Mouse (Mus musculus) lung, postnatal 10 days (tissue): Measurements from ENCODE around the gene Tec.
"Not testable (repeated sequence)": the region's sequence is repeated elsewhere in the genome, so short reads cannot be mapped to it uniquely, and the experiment has no call there.

Experiments used
- DNase-seq: peaks from one replicate; pipeline ENCODE4 v3.0.0; 2021

Tec gene

DNA sequence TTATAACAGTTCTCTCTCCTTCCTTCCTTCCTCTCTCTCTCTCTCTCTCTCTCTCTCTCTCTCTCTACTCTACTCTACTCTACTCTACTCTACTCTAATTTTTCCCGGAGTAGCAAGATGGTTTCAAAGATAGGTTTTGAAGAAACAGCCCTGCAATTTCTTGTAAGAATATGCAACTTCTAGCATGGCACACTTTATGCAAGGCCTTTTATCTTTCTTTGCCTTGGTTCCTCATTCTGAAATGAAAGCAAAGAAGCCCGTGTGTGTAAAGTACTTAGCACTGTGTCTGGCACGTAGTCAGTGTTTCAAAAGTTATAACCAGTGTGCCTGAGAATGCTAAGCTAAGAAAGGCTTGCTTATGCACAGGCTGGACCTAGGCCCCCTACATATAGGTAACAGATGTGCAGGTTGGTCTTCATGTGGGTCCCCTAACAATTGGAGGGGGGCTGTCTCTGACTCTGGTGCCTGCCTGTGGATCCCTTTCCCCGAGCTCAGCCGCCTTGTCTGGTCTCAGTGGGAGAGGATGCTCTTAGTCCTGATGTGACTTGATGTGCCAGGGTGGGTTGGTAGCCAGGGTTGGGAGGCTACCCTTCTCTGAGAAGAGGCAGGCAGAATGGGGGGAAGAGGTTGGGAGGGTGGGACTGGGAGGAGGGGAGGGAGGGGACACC lies 49.6 kb downstream of the Tec start:
- no peak for DNase-seq

DNA sequence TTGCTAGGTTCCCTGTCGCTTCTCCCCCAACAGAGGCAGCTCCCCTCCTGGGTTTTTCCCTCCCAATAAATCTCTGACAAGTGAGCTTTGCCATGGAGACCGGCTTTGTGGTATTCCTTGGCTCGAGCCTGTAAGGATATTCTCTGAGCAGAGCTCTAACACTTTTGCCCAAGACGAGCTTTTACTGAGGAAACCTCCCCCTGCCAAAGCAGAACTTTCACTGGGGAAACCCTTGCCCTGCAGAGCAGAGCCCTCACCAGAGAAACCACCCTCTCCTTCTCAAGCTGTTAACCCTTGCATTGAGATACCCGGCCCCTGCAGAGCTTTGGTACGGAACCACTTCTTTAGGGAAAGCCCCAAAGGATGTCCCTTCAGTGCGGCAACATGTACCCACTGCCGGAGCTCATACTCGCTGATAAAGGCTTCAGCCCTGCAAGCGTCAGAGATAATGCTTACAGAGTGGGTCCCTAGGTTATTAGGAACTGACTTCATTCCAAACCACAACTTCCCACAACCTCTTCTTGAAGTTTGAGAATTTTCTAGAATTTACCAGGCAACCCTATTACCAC lies 50.7 kb downstream of the Tec start:
- DNase-seq = peak; percentile 18

DNA sequence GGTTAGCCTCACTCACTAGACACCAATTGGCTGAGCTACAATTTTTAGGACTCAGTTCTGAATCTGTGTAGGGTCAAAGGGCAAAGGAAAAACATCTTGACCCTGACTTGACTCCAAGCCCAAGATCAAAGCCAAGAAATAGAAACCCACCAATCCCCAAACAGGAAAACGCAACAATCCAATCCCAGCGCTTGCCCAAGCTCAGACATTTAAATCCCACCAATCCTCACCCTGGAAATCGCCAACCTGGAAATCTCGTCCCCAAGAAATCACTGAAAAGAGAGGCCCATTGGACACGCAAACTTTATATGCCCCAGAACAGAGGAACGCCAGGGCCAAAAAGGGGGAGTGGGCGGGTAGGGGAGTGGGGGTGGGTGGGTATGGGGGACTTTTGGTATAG lies 51.3 kb downstream of the Tec start:
- not testable (repeated sequence) for DNase-seq

DNA sequence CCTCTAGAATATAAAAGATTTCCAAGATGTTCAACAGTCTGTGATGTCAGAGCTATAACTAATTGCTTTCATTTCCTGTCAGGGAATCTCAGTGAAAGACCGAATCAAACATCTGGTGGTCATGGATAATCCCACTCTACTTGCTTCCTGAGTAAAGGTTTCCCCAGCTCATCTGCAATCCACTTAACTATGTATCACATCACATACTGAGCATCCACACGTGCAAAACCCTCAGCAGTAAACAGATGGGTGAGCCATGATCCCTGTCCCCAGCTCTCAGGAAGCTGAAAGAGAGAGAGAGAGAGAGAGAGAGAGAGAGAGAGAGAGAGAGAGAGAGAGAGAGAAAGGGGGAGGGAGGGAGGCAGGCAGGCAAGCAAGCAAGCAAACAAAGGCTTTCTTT lies 51.8 kb downstream of the Tec start:
- no peak for DNase-seq

DNA sequence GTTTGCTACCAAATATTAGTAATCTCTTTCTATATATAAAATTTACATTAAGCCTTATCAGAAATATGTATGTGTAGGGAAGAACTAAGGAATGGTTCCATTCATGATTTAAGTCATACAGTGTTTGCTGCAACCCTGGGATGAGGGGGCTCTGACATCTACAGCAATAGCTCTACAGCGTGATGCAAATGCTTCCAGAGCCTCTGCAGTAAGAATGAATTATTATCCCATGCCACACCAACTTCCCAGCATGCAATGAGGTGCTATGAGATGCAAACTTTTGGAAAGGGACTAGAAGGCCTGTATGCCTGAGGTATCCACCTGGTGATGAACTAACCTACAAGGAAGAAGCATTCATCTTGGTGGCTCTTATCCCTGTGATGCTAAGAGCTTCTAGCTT lies 52.2 kb downstream of the Tec start:
- DNase-seq = no peak

DNA sequence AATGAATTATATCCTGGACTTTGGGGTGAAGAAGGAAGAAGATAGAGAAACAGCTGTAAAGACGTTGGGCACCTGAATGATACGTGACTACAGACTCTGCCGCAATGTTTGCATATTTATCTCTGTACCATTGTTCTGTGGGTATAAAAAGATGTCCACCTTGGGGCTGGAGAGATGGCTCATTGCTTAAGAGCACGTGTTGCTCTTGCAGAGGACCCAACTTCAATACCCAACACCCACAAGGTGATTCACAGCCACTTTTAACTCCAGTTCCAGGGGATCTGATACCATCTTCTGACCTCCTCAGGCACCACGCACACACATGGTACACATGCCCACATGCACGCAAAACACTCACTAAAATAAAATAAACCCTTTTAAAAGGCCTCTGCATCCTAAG lies 52.9 kb downstream of the Tec start:
- DNase-seq = no peak

DNA sequence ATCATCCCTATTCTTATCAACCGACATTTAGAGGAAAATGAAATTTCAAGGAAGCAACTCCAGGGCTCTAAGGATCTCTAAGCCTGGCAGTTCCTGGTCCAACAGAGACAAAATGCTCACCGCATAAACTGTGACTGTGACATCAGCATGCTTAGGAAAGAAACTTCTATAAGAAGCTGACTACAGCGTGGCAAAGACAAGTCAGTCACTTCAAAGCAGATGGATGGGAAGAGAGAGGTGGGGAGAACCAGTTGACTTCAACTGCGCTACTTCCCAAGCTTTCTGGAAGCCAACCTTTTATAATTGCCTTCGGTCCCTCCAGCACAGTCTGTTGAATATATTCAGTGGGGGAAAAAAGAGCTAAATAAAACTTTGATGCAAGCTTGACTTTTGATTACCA lies 54.2 kb downstream of the Tec start:
- no peak for DNase-seq

DNA sequence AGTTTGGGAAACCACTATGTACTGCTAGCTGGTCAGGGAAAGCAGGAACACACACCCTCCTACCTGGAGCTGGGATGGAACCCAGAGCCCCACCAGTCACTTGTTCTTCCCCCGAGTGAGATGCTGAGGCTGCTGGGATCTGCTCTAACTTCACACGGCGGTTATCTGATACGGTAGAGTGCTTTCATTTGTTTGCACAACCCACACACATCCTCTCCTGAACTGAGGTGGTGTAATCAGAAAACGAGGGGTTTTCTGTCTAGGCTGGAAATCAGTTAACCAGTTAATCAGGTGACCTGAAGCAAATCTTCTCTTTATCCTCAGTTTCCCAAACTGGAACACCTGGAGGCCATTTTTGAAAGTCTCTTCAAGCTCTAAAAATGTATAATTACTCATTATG lies 55.4 kb downstream of the Tec start:
- no peak for DNase-seq

DNA sequence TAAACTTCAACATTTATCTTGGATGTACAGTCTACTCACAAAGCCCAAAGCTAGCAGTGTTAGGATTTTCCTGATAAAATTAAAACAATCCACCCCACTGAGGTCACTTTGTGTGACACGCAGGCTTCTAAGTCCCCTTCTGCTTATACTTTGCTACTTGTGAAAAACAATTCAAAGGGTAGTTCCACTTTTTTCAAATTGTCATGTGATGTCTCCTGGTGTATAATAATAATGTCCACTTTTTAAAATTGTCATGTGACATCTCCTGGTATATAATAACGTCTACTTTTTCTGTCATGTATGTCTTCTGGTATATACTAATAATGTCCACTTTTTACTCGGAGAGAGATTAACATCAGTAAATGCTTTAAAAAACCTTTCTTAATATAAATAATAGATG lies 56.0 kb downstream of the Tec start:
- no peak for DNase-seq

DNA sequence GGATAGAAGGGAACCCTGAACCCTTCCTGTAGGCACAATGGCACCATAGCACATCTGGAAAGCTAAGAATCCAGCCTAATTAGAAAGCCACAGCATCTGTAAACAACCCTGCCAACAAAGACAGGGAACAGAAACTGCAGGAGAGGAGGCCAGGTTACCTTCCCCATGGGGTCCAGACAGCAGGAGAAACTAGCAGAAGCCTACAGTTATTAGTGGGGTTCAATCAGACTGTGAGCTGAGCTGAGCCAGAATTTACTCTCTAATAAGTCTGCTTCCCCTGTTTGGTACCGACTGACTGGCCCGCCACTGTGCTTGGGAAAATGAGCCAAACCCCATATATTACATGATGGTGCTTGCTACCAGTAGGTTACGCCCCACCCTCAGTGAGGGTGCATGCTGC lies 56.9 kb downstream of the Tec start:
- no peak for DNase-seq

DNA sequence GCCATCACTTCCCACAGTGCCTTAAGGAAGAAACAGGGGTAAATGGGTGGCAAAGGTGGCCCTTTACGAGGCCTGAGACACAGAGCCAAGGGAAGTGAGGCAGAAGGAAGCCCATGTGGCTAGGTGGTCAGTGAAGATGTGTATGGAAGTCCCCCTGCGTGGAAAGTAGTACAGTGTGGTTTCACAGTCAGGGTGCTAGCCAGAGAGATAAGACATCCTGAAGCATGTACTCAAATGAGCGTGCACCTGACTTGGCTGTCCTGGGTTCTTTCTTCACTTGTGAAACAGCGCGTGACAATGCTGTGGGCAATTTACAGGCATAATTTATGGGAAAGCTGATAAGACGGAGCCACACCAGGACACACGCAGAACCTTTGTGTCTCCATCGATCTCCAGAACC lies 57.3 kb downstream of the Tec start:
- DNase-seq = no peak

DNA sequence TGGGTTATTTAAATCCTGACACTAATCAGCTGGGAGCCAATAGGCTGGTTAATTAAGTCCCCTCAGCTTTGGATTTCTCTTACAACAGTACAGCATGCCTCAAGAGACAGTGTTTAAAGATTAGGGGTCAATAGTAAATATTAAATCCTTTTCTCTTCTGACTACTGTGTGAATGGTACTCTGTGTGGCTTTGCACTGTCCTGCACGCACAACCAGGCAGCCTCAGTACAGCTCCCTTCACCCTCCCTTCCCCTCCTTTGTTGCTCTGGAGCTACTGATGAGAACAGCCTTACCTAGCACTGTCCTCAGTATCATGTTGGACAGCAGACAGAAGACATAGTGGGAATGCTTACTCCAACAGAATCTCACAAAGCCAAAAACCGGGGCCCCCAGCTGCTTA lies 58.8 kb downstream of the Tec start:
- DNase-seq = no peak

DNA sequence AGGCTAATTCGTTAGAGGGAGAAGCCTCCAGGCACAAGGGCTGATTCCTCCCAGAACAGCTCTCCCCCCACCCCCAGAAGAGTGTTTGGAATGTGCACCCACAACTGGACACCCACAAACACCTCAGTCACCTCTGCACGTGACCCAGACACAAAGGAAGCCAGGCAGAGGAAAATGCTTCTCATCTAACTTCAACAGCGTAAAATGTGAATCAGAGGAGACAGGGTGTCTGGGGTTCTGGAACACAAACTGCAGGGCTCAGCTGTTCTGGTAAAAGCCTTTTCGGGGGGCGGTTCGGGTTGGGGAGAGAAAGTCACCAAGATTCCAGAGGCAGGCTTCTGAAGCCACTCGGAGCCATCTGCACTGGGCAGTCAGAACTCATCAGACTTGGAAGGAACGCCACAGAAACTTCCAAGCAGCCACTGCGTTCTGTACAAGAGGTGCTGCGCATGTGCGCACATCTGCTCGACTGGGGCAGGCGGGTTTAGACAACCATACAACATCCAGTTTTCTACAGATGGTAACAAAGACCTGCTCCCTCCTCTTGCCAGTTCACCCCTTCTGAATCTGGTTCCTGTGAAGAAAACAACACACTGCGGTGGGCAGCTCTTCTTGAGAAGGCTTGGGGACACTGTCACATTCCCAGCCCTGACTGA lies 59.7 kb downstream of the Tec start:
- DNase-seq = peak; percentile 61

DNA sequence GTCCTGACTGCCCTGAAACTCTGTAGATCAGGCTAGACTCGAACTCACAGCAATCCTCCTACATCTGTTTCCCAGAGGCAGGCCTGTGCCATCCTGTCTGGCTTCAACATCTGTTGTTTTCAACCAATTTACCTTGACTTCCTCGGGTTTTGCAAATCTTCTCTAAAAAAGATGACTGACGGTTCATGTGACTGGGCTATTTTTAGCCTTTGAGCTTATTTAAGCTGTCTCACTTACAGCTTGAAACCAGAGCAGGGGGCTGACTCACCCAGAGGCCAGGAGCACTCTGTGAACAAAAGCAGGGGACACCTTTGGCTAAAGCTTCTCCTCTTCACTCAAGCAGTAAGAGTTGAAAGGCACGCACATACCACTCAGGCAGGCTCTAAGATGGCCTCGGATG lies 65.4 kb downstream of the Tec start:
- DNase-seq = no peak

DNA sequence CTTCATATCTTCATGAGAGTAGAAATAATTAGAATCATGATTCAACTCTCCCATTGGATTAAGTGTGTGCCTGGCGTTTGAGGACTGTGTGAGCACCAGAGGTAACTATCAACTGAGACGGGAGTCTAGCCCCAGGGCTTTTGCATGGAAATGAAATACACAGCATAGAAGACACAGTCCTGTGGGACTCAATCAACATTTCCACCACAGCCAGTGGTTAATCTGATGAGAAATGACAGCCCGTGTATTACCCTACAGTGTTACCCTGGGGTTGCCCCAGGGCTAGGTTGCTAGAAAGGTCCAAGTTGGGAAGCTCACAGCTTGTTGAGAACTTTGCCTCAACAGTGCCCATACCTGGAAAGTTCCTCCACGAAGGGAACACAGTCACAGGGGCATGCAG lies 69.7 kb downstream of the Tec start:
- DNase-seq = no peak

DNA sequence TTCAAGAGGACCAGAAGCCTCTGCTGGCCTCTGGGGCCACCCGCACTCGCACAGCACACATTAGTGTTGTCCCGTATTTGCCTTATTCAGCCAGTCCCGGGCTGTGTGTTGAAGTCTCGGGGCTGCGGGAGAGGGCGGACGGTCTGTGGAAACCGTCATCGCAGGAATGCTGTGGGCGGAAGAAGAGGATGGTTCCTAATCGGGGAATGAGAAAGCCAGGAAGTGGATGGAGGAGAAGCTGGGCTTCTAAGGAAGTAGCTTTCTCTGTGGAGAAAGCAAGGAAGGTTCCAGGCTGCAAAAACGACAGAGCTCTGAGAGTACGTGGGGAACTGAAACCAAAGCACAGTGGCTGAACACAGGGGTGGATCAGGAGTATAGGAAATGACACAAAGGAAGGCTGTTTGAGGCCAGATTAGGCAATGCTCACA lies 72.1 kb downstream of the Tec start:
- DNase-seq = peak; percentile 65

DNA sequence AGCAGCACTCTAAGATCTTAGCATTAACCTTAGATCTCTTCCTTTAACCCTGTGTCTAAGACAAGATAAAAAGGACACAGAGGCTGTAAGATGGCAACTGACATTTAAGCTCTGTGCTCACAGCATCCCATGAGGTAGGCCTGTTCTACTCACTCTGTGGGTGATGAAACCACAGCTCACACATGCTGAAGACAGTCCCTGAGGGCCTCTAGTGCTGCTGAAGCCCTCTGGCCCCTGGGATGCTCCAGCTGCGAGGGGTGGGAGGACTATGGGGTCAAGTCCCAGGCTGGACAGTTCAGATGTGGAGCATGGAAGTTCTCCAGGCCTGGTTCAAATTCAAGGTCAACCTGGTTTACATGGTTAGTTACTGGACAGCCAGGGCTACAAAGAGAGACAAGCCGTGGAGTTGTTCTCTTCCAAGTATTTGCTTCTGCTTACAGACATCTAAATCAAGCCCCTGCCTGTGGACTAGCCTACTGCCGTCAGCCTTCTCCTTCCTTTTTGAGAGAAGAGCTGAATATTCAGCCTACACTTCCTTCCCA lies 74.9 kb downstream of the Tec start:
- no peak for DNase-seq

DNA sequence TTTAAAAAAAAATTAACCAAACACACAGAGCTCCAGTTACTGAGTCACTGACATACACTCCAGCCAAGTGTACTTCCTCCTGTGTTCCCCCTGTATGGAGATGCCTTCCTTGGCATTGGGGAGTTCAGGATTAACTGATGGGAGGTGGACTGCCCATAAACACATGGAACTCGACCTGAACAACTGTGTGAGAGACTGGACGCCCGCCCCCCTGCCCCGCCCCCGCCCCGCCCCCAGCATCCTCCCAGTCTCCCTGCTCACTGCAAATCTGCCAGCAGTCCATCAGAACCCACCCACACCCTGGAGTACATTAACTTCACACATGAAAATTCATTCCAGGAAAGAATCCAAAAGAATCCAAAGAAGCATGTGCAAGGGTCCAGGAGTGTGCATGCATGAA lies 76.5 kb downstream of the Tec start:
- DNase-seq = no peak

DNA sequence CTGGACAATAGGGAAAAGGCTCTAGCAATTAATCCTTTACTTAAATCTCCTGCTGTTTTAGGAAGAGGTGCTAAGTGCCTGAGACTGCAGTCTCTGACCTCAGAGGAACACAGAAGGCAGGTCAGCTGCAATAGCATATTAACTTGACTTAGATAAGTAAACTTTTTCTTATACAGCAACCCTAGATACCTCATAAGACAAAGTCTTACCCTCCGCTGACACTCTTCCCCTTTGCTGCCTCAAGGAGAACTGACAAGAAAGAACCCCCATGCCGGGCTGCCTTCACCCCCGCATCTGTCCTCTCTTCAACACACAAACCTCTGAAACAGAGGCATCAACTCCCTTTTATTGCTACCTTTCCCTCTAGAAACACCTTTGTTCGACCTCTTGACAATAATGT lies 76.9 kb downstream of the Tec start:
- no peak for DNase-seq

DNA sequence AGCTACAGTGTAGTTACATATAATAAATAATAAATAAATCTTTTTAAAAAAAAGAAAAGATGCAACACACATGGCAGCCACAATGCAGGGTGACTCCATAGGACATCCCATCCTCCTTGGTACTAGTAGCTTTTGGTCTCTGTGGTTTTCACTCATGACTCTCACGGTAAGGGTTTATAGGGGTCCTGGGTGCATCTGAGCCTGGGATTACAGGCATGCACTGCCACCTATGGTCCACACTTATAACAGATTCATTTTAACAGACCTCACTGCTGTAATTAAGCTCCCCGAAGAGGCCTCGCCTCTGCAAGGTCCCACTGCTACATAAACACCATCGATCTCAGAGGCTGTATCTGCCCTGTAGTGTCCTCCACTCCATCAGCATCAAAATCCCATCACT lies 82.8 kb downstream of the Tec start:
- DNase-seq = no peak

DNA sequence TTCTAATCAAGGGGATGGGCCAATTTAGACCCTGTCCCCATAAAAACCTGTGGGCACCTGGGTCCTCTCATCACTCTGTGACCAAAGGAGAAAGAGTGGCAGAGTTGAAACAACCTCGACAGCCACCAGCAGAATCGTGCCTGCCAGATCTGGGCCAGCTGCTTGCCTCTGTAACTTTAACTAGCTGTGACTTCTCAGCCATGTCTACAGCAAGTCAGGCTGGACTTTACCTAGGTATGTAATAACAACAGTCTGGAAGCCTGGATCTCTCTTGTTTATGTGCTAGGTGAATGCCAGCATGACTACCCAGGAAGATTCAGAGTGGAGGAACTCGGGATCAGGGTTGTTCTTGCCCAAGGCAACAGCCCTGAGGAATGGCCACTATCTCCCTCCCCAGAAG lies 83.6 kb downstream of the Tec start:
- DNase-seq = no peak

DNA sequence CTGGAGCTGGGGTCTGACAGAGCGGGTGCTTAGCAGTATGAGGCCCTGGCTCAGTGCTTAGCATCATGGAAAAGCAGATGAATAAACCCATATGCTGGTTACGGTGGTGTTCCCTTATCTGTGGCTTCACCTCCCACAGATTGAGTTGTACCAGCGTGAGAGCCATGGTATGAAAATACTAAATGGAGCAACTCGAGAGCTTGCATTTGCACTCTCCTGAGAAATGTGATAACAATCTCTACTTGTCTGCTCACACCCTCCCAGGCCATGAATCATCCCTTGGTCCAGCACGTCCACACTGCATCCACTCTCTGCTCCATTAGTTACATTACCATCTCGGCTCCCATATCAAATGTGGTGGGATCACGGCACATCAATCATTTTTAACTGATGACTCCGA lies 84.3 kb downstream of the Tec start:
- no peak for DNase-seq

DNA sequence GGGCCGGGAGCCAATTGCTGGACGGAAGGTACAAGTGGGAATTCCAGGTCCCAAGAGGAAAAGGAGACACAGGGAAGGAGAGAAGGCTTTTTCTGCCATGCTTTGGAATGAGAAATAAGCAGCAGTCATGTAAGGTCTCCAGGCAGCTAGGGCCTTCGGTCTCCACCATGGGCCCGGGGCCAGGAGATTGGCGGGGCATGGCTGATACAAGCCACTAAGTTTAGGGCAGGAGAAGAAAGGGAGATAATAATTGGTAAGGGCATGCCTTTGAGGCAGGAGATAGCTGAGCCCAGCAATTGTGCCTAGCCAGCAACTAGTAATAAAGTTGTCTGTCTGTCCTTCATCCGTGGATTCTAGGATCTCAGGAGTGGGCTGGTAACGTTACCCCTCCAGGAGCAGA lies 85.2 kb downstream of the Tec start:
- DNase-seq = no peak

DNA sequence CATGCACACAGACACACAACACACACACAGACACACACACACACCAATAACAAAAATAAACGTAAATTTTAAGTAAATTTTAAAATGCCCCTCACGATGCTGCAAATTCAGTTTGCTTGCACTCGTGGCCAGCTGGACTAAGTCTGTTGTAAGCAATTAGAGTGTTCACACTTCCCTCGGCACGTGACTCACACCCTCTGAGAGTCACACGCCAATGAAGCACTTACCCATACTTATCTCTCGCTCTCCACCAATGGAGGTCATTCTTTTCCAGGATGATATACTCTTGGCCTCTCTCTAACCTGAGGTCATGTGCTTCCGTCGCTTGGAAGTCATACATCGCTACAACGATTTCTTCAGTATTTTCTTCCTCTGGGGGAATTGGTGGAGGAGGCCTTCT lies 86.5 kb downstream of the Tec start:
- DNase-seq = no peak

DNA sequence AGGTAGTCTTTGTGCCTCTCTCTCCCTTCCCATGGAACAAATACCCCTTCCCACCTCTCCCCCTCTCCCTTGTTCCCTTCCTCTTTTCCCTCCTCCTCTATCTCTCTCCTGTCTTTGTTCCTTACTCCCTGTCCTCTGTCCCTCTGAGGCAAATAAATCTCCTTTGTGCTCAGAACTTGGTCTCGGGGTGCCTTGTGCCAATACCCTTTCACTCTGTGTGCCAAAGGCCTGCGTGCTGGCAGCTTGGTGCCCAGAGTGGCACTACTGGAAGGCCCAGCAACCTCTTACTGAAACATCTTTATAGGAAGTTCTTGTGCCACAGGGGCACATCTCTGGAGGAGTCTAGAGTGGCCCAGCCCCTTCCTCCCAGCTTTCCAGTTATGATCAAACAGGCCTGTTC lies 91.7 kb downstream of the Tec start:
- no peak for DNase-seq
